Mouse (Mus musculus) liver, embryonic 14.5 days (tissue): ENCODE results near the gene Pcif1.

Experiments
- CTCF ChIP-seq: IDR thresholded peaks from 2 replicates; pipeline ENCODE4 v1.5.1; 2016; ENCODE audit warnings: antibody characterized with exemption, low read depth, control low read depth
- EP300 ChIP-seq: IDR thresholded peaks from 2 replicates; pipeline ENCODE4 v1.6.1; 2016; ENCODE audit warnings: antibody characterized with exemption, low read depth

- TF ChIP-seq CTCF (no peak), EP300 (no peak)
Observed at GRCm38 (mm10) chr2:164891056-164891834, 12.1 kb downstream of the Pcif1 start.
